Mouse (Mus musculus): ENCODE data around the gene Vmn1r55.
"Not testable (repeated sequence)": the region's sequence is repeated elsewhere in the genome, so short reads cannot be mapped to it uniquely, and the experiment has no call there.

Gene Vmn1r55

GRCm38 (mm10) chr7:5081241-5081640 lies 68.2 kb downstream of the Vmn1r55 start:
- DNase-seq (ENCODE audit: low spot score) = no peak

GRCm38 (mm10) chr7:5080815-5081214 lies 68.7 kb downstream of the Vmn1r55 start:
- DNase-seq (ENCODE audit: low spot score) = no peak

GRCm38 (mm10) chr7:5080010-5080751 lies 69.3 kb downstream of the Vmn1r55 start, which contains the start of gene Epn1:
TSS of gene Epn1 (plus strand) at chr7:5080235.
- DNase-seq (ENCODE audit: low spot score) = peak; percentile 94

- not testable (repeated sequence) for DNase-seq (ENCODE audit: low spot score)
Measured at GRCm38 (mm10) chr7:5079365-5080009, 70.0 kb downstream of the Vmn1r55 start.

All from ovary, postnatal 36 days (tissue).